Mouse (Mus musculus): ENCODE measurements around the gene Abtb1.
A peak's percentile ranks its signal among the peaks of the same experiment; 100 is the strongest.

Abtb1 gene

GRCm38 (mm10) chr6:88854509-88854908 is 12.7 kb upstream of the Abtb1 start:
- no peak for DNase-seq (ENCODE audit: low spot score in 2 of 2)

GRCm38 (mm10) chr6:88850034-88850433 is 8.2 kb upstream of the Abtb1 start:
- no peak for DNase-seq (ENCODE audit: low spot score in 2 of 2)

DNA sequence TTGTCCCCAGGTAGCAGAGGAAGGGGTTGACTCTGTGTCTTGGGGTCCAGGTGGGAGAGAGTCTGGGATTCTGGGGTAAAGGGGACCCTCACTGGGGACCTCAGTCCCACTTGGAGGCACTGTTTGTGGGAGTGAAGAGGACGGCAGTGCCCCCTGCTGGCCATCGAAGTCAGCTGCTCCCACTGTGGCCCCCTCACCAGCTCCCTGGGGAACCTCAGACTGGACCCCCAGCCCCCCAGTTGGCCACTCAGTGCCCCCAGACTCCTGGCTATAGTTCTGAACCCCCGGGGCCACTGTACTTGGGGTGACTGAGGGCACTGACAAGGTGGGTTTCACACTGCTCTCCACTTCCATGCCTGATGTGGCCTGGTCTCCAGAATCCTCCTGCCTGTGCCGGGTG is 7.5 kb upstream of the Abtb1 start:
- DNase-seq (ENCODE audit: low spot score in 2 of 2), result no peak

- no peak for DNase-seq (ENCODE audit: low spot score in 2 of 2)
Measured at GRCm38 (mm10) chr6:88847571-88847970, 5.8 kb upstream of the Abtb1 start.

DNA sequence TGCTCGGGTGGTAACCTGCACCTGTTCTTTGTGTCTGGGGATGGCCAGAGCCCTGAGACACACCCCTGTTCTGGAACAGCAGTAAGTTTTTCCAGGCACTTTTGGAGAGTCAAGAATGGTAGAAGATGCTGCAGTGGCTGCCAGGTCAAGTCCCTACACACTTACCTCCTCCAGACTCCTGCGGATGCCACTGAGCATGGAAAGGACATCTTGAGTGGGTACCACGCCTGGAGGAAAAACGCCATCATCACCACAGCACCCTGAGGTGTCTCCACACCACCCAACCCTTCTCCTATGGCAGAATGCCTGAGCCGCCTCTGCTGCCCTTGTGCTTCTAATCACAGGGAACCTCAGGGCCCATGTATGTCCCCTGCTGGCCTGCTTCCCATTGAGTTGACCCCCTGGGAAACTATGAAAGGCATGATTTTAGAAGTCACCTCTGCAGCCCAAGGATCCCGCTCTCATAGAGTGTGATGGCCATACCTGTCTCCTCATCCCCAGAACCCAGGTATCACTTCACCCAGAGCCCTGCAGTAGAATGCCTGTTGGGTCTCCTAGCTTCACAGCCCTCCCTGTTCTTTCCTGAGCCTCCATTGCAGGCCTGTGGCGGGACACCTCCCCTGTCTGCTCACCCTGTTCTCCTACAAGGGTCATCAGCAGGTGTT is 3.2 kb upstream of the Abtb1 start:
- DNase-seq (ENCODE audit: low spot score in 2 of 2), result no peak

DNA sequence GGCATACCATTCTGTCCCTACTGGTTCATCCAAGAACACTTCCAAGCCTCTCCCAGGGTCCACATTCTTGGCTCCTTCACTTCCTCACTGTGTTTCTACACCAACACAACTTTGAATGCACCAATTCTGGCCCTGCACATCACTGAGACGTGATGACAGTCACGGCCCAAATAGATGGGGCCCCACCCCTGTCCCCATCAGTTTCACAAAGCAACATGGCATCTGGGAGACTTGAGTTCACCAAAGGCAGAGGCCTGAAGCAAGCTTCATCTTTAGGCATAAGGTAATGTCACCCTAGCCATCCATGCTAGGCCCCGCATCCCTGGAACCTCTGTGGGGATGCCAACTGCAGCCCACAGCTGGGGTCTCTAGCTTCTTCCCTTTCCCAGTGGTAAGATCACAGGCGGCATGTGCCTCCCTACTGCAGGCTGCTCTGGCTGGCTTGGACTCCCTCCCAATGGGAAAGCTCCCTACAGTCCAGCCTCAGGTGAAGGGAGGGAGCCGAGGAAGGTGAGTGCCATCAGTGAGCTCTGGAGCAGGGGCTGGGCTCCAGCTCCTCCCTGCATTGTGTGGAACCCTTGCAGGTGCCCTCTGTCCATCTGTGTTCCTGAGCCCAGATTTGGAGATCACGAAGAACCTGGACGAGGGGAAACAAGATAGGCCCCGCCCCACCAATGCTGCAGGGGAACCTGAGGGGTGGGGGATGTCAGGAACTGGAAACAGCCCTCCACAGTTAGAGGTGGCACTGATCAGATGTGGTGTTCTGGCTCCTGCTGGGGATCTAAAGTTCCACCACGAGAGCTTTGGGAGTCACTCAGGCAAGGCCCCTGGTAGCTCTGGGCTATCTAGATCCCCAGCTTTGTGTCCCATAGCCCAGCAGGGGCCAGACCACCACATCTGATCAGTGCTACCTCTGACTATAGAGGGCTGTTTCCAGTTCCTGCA is 2.3 kb upstream of the Abtb1 start:
- no peak for DNase-seq (ENCODE audit: low spot score in 2 of 2)

GRCm38 (mm10) chr6:88843241-88843640 is 1.5 kb upstream of the Abtb1 start:
- no peak for DNase-seq (ENCODE audit: low spot score in 2 of 2)

- DNase-seq (ENCODE audit: low spot score in 2 of 2), result peak in 1 of 2 experiments; percentile 15
Measured at GRCm38 (mm10) chr6:88842731-88843151, 957 bp upstream of the Abtb1 start.

DNA sequence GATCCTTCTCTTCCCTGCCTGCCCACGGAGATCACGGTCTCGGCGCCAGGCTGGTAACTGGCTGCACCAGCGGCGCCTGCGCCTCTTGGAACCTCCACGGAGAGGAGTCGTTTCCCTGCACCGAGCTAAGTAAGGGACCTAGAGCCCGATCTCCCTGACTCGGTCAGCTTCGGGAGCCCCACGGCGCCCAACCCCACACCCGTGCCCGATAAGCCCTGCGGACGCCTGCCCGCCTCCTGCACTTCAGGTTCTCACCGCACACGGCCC is 337 bp downstream of the Abtb1 start:
- no peak for DNase-seq (ENCODE audit: low spot score in 2 of 2)

GRCm38 (mm10) chr6:88840791-88841513 is 832 bp downstream of the Abtb1 start:
- DNase-seq (ENCODE audit: low spot score in 2 of 2), result no peak

GRCm38 (mm10) chr6:88840211-88840610 is 1.6 kb downstream of the Abtb1 start:
- no peak for DNase-seq (ENCODE audit: low spot score in 2 of 2)

GRCm38 (mm10) chr6:88839135-88839970 is 2.4 kb downstream of the Abtb1 start:
- no peak for DNase-seq (ENCODE audit: low spot score in 2 of 2)

DNA sequence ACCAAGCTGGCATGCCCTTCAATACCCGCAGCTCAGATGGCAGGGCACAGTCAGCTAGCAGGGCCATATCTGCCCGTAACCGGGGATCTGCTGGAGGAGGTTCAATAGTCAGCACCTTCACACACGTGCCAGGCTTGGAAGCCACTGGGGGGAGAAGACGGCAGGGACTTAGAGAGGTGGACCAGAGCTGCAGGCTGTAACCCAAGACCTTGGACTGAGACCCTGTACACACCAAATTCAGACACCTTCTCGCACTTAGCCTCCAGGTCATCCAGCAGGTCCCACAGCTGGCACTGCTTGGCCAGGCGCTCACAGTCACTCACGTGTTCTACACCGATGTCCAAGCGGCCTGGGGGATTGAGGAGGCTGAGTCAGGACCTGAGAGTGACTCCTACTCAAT is 3.2 kb downstream of the Abtb1 start:
- DNase-seq (ENCODE audit: low spot score in 2 of 2), result no peak

GRCm38 (mm10) chr6:88837999-88838398 is 3.8 kb downstream of the Abtb1 start:
- DNase-seq (ENCODE audit: low spot score in 2 of 2), result no peak

DNA sequence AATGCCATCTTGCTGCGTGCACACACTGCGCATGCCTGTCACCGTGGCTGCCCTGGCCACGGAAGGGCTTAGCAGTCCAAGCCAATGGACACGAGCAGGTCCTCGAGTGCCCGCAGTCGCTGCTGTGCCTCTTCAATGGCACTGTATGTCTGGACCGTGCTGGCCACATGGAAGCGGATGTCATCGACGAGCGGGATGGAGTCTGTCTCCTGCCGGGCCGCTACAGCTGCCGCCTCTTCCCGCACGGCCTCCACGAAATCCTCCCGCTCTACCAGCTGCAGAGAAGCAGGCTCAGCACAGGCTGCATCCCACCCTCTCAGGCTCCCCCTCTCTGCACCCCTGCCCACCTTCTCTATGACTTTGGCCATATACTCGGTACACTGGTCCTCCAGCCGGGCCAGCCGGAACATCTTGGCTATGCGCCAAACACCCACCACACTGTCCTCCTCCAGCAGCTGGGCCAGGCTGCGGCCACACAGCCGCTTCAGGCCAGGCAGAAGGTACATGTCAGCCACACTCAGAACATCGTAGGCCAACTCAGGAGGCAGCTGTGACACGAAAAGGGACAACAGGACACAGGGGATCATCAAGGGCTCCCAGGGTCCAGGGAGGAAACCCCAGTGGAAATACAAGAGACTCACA is 5.5 kb downstream of the Abtb1 start:
- no peak for DNase-seq (ENCODE audit: low spot score in 2 of 2)

DNA sequence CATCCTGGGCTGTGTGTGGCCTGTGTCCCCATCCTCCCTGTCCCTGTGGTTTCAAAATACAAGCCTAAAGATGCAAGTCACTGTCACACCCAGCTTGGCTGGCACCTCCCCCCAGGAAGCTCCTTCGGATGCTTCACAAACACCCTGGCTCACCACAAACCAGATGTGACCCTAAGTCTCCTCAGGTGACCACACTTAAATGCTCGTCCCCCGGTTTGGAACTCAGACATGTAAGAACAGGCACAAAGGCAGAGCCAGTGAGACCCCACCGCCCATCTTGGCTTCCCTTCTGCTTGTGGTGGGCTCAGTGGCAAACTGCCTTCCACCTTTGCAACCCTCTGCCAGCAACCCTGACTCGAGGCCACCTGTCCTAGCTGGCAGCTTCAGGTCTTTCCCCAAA is 6.7 kb downstream of the Abtb1 start:
- DNase-seq (ENCODE audit: low spot score in 2 of 2), result peak; percentile 23 to 70

DNA sequence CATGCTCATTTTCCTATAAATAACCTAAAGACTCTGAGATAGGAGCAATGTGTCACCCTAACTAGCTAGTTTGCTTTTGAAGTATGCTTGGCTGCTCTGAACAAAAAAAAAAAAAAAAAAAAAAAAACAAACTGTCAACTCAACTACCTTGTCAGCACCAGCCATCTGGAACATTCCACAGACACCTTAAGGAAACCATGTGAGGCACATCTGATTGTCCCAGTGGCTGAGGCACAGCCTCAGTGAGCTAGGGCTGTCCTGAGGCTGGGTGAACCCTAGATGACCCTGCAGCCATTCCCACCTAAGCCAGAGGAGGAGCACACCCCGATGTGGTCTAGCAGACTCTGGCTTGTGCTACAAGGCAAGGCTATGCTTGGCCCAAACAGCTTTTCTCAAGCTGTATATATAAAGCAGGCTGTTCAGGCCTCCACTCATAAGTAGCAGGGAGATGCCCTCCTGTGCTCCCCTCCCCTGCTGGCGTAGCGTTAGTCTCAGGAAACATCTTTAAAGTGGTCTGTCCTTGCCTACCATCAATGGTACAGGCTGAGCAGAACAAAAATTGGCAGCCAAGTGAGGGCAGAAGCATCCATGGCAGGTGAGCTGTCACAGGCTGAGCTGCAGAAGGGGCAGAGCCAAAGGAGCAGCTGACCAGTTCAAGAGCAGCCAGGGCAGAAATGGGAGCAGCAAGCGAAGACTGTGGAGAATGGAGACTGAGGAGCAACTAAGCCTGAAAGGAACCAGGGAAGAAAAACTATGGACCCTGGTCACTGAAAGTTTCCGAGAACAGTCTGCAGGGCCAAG is 8.2 kb downstream of the Abtb1 start:
- DNase-seq (ENCODE audit: low spot score in 2 of 2), result no peak

- DNase-seq (ENCODE audit: low spot score in 2 of 2), result no peak
Measured at GRCm38 (mm10) chr6:88832663-88833062, 9.1 kb downstream of the Abtb1 start.

DNA sequence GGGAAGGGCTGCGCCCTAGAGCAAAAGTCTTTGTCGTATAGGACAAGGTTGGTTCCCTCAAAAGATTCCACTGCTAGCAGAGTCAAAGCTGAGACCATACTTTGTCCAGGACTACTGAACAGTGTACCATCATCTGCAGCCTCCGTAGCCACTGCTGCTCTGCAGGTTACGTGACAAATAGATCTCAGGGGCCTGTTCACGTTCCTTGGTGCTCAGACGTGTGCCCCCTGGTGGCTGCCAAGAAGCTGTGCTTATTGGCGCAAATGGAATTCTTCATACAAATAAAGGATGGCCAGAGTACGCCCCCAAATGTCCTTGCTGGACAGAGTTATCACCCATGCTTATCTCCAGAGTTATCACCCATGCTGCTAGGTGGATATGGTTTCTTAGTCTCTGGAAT is 10.3 kb downstream of the Abtb1 start:
- peak; percentile 52 to 57 for DNase-seq (ENCODE audit: low spot score in 2 of 2)

- DNase-seq (ENCODE audit: low spot score in 2 of 2), result no peak
Measured at GRCm38 (mm10) chr6:88830112-88830702, 11.6 kb downstream of the Abtb1 start.

Data from spleen, postnatal 36 days (tissue).